Mouse (Mus musculus) gastrocnemius, adult 18-20 months (tissue): ENCODE measurements around the gene Faap100. TPM values are rescaled to one million over a fixed set of nuclear protein-coding genes. Genes with fewer than 3 reads are reported as not detected.

Source experiments
- DNase-seq: peaks from one replicate; pipeline ENCODE4 v3.0.0; 2021; ENCODE audit warnings: low spot score
- microRNA-seq: library from miRNA; unstranded; fragments of <30 nt; microRNA quantifications from one replicate; pipeline ENCODE4 v1.2.0, GENCODE M21; 2021
- total RNA-seq, 2 experiments: library from RNA; stranded (reverse); gene quantifications; 2 replicates each; pipeline ENCODE4 v1.2.3; 2021

Gene Faap100
- total RNA-seq, 2 experiments from 2014 or later = 8.3 to 19.3 TPM

GRCm38 (mm10) chr11:120337447-120337846, 41.1 kb downstream of the Faap100 start:
- DNase-seq = no peak

DNA sequence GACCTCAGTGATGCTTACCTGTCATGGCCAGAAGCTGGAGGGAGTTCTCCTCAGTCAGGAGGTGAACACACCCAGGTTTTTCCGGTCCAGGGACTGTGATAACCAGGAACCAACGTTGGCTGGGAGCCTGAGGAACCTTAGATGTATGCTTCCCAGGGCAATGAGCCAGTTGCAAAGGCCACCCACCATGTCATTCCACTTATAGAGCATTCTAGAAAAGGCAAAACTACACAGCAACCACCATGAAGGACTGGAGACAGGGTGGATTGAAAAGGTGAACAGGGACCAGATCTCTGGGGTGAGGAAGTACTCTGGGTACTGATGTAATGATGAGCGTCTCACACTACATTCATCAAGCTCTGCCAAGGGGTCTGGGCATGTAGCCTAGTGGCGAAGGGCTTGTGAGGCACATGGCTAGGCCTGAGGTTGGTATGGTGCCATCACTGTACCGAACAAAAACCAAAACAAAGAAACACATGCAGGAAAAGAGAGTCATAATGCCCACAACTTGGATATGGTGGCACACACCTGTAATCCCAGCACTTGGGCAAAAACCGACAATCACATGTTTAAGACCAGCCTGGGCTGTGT, 43.0 kb downstream of the Faap100 start:
- no peak for DNase-seq

DNA sequence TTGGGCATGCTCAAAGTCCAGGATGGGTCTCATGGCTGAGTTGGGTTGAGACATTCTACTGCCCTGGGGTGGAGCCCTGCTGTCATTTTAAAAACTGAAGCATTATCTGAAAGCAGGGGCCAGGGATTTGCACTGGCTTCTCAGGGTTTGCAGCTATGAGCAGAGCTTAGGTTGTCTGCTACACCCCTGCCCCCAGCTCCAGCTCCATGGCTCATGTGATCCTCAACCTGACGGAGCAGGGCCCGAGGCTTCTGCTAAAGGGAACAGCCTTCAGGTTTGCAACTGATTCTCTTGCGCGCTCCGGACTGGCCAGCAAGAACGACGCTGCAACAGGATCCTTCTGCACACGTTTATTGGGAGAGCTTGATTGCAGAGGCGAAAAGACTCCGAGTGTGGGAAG, 58.4 kb downstream of the Faap100 start:
- DNase-seq = no peak

GRCm38 (mm10) chr11:120319310-120319709, 59.3 kb downstream of the Faap100 start:
- DNase-seq = no peak

Small RNAs within 50 kb of the gene (microRNA-seq; reads per million reads assigned to microRNA genes)
- gene Gm23419 = not detected
- gene Mir6935 = not detected

Other genes starting within 250 kb of the Faap100 start
- 10 to 100 TPM; 39.0 to 48.2 TPM for gene Slc38a10, start 227.4 kb downstream of the Faap100 start, total RNA-seq
- 1 to 10 TPM; 3.4 to 4.6 TPM for gene Bahcc1, start 145.8 kb downstream of the Faap100 start, total RNA-seq
- gene Actg1, start 30.2 kb downstream of the Faap100 start, total RNA-seq = 100 to 1,000 TPM; 158 to 253 TPM
- under 1 TPM; 0.39 to 0.52 TPM for gene Fscn2, start 17.2 kb downstream of the Faap100 start, total RNA-seq
- 100 to 1,000 TPM in 1 of 2 experiments, 10 to 100 TPM in 1; 84.6 to 100 TPM for gene Nploc4, start 58.9 kb upstream of the Faap100 start, total RNA-seq
- under 1 TPM in 1 of 2 experiments, not detected in 1; 0.57 TPM for gene Tspan10, start 63.9 kb upstream of the Faap100 start, total RNA-seq
- gene Pde6g, start 74.7 kb upstream of the Faap100 start, total RNA-seq = under 1 TPM; 0.33 to 0.39 TPM
- 10 to 100 TPM; 18.9 to 24.7 TPM for gene Oxld1, start 79.3 kb upstream of the Faap100 start, total RNA-seq
- gene Ccdc137, start 79.4 kb upstream of the Faap100 start, total RNA-seq = 1 to 10 TPM; 5.7 to 6.2 TPM
- gene Arl16, start 88.8 kb upstream of the Faap100 start, total RNA-seq = 1 to 10 TPM; 4.3 to 6.2 TPM
- gene Mrpl12, start 105.8 kb upstream of the Faap100 start, total RNA-seq = 100 to 1,000 TPM; 130 to 136 TPM
- 1 to 10 TPM; 3.3 to 4.5 TPM for gene Slc25a10, start 113.1 kb upstream of the Faap100 start, total RNA-seq
- under 1 TPM in 1 of 2 experiments, not detected in 1; 0.45 TPM for gene Gcgr, start 151.9 kb upstream of the Faap100 start, total RNA-seq
- 10 to 100 TPM; 18.4 to 22.7 TPM for gene Mcrip1, start 171.0 kb upstream of the Faap100 start, total RNA-seq
- gene Ppp1r27, start 172.4 kb upstream of the Faap100 start, total RNA-seq = 100 to 1,000 TPM; 140 to 577 TPM
- gene P4hb, start 194.5 kb upstream of the Faap100 start, total RNA-seq = 100 to 1,000 TPM; 188 to 221 TPM
- 10 to 100 TPM; 71.0 to 89.8 TPM for gene Arhgdia, start 202.9 kb upstream of the Faap100 start, total RNA-seq
- gene Alyref, start 219.6 kb upstream of the Faap100 start, total RNA-seq = 10 to 100 TPM; 42.8 to 48.6 TPM
- 10 to 100 TPM; 45.9 to 52.1 TPM for gene Anapc11, start 219.7 kb upstream of the Faap100 start, total RNA-seq
- gene Npb, start 229.7 kb upstream of the Faap100 start, total RNA-seq = not detected
- 10 to 100 TPM; 26.1 to 27.7 TPM for gene Pcyt2, start 239.2 kb upstream of the Faap100 start, total RNA-seq
- 1 to 10 TPM; 3.6 to 4.2 TPM for gene Sirt7, start 246.5 kb upstream of the Faap100 start, total RNA-seq